Mouse (Mus musculus): ENCODE measurements around the gene Smyd2. TPM values are rescaled to one million over a fixed set of nuclear protein-coding genes. Genes with fewer than 3 reads are reported as not detected.

Smyd2 gene
- total and polyA plus RNA-seq, 2 experiments from 2014 or later = 218 to 239 TPM

GRCm38 (mm10) chr1:189863727-189864126 is 58.4 kb downstream of the Smyd2 start:
- H3K4me3 ChIP-seq (ENCODE audit: low read depth, low read length) = no peak overlapping the region
- no peak overlapping the region for H3K4me2 ChIP-seq (ENCODE audit: low read depth, low read length)
- ATAC-seq (ENCODE audit: insufficient read depth, low read depth) (no peak), DNase-seq (ENCODE audit: low spot score) (no peak)
- H3K4me1 ChIP-seq (ENCODE audit: control insufficient read depth, insufficient read depth) = peaks cover 21% of the 10 kb centered on the region
- no peaks in the 10 kb centered on the region for H3K9me3 ChIP-seq (replicated peaks; ENCODE audit: control insufficient read depth, low read length)
- no peak overlapping the region for H3K9ac ChIP-seq (replicated peaks; ENCODE audit: low read depth, low read length)
- 0 out of 2 replicates have a peak overlapping the region, but pooled peaks have one; percentile 32 for H3K27ac ChIP-seq (ENCODE audit: low read depth)
- H3K27me3 ChIP-seq (ENCODE audit: control insufficient read depth, insufficient read depth, low read length) = no peaks in the 10 kb centered on the region
- 95% methylated on average over 3 of the region's 3 CpGs for WGBS
- peaks cover 23% of the 10 kb centered on the region; the same call in 1 of the 2 replicates for H3K36me3 ChIP-seq (replicated peaks; ENCODE audit: control insufficient read depth, insufficient read depth, low read length)
- TF ChIP-seq EP300 (IDR thresholded peaks at IDR 0.05; ENCODE audit: low read depth) (no peak), CTCF (IDR thresholded peaks at IDR 0.05; ENCODE audit: low read depth) (no peak)

GRCm38 (mm10) chr1:189860942-189861315 is 61.2 kb downstream of the Smyd2 start:
- Histone ChIP-seq H3K9ac (replicated peaks; ENCODE audit: low read depth, low read length) (no peak overlapping the region), H3K27ac (ENCODE audit: low read depth) (peak overlapping the region; percentile 33; the same call in 1 of the 2 replicates), H3K4me2 (ENCODE audit: low read depth, low read length) (no peak overlapping the region), H3K4me1 (ENCODE audit: control insufficient read depth, insufficient read depth) (peaks cover 4% of the 10 kb centered on the region; the same call in 1 of the 2 replicates), H3K27me3 (ENCODE audit: control insufficient read depth, insufficient read depth, low read length) (no peaks in the 10 kb centered on the region), H3K4me3 (ENCODE audit: low read depth, low read length) (no peak overlapping the region), H3K36me3 (replicated peaks; ENCODE audit: control insufficient read depth, insufficient read depth, low read length) (peaks cover 47% of the 10 kb centered on the region), H3K9me3 (replicated peaks; ENCODE audit: control insufficient read depth, low read length) (no peaks in the 10 kb centered on the region)
- peak; percentile 67 for ATAC-seq (ENCODE audit: insufficient read depth, low read depth)
- DNase-seq (ENCODE audit: low spot score) = peak; percentile 22
- WGBS = 44% methylated on average over 12 of the region's 12 CpGs
- TF ChIP-seq CTCF (IDR thresholded peaks at IDR 0.05; ENCODE audit: low read depth) (no peak), EP300 (IDR thresholded peaks at IDR 0.05; ENCODE audit: low read depth) (no peak)

GRCm38 (mm10) chr1:189860112-189860941 is 61.8 kb downstream of the Smyd2 start:
- peaks cover 49% of the 10 kb centered on the region for H3K36me3 ChIP-seq (replicated peaks; ENCODE audit: control insufficient read depth, insufficient read depth, low read length)
- H3K27me3 ChIP-seq (ENCODE audit: control insufficient read depth, insufficient read depth, low read length) = no peaks in the 10 kb centered on the region
- ATAC-seq (ENCODE audit: insufficient read depth, low read depth) (peak; percentile 28), DNase-seq (ENCODE audit: low spot score) (no peak)
- H3K27ac ChIP-seq (ENCODE audit: low read depth) = peak overlapping the region; percentile 33
- WGBS = 74% methylated on average over 17 of the region's 17 CpGs
- H3K4me2 ChIP-seq (ENCODE audit: low read depth, low read length) = no peak overlapping the region
- no peak overlapping the region for H3K9ac ChIP-seq (replicated peaks; ENCODE audit: low read depth, low read length)
- TF ChIP-seq EP300 (IDR thresholded peaks at IDR 0.05; ENCODE audit: low read depth) = no peak
- peak; percentile 49 for TF ChIP-seq CTCF (IDR thresholded peaks at IDR 0.05; ENCODE audit: low read depth)
- H3K9me3 ChIP-seq (replicated peaks; ENCODE audit: control insufficient read depth, low read length) = no peaks in the 10 kb centered on the region
- peaks cover 4% of the 10 kb centered on the region; the same call in 1 of the 2 replicates for H3K4me1 ChIP-seq (ENCODE audit: control insufficient read depth, insufficient read depth)
- no peak overlapping the region for H3K4me3 ChIP-seq (ENCODE audit: low read depth, low read length)

GRCm38 (mm10) chr1:189858377-189858776 is 63.8 kb downstream of the Smyd2 start:
- TF ChIP-seq EP300 (IDR thresholded peaks at IDR 0.05; ENCODE audit: low read depth) (no peak), CTCF (IDR thresholded peaks at IDR 0.05; ENCODE audit: low read depth) (no peak)
- no peaks in the 10 kb centered on the region for H3K9me3 ChIP-seq (replicated peaks; ENCODE audit: control insufficient read depth, low read length)
- peak overlapping the region; percentile 43; the same call in 1 of the 2 replicates for H3K27ac ChIP-seq (ENCODE audit: low read depth)
- peaks cover 49% of the 10 kb centered on the region for H3K36me3 ChIP-seq (replicated peaks; ENCODE audit: control insufficient read depth, insufficient read depth, low read length)
- H3K27me3 ChIP-seq (ENCODE audit: control insufficient read depth, insufficient read depth, low read length) = no peaks in the 10 kb centered on the region
- H3K9ac ChIP-seq (replicated peaks; ENCODE audit: low read depth, low read length) = no peak overlapping the region
- H3K4me3 ChIP-seq (ENCODE audit: low read depth, low read length) = no peak overlapping the region
- no peak overlapping the region for H3K4me2 ChIP-seq (ENCODE audit: low read depth, low read length)
- H3K4me1 ChIP-seq (ENCODE audit: control insufficient read depth, insufficient read depth) = peaks cover 4% of the 10 kb centered on the region; the same call in 1 of the 2 replicates
- no peak for DNase-seq (ENCODE audit: low spot score)
- ATAC-seq (ENCODE audit: insufficient read depth, low read depth) = no peak
- WGBS = 84% methylated on average over 6 of the region's 6 CpGs

- H3K4me3 ChIP-seq (ENCODE audit: low read depth, low read length) = no peak overlapping the region
- no peak for DNase-seq (ENCODE audit: low spot score)
- ATAC-seq (ENCODE audit: insufficient read depth, low read depth) = no peak
- 0 out of 2 replicates have a peak, but pooled peaks cover under 1% of the 10 kb centered on the region for H3K4me1 ChIP-seq (ENCODE audit: control insufficient read depth, insufficient read depth)
- no peaks in the 10 kb centered on the region for H3K27me3 ChIP-seq (ENCODE audit: control insufficient read depth, insufficient read depth, low read length)
- no peak overlapping the region for H3K27ac ChIP-seq (ENCODE audit: low read depth)
- peaks cover 69% of the 10 kb centered on the region for H3K36me3 ChIP-seq (replicated peaks; ENCODE audit: control insufficient read depth, insufficient read depth, low read length)
- H3K9me3 ChIP-seq (replicated peaks; ENCODE audit: control insufficient read depth, low read length) = no peaks in the 10 kb centered on the region
- TF ChIP-seq EP300 (IDR thresholded peaks at IDR 0.05; ENCODE audit: low read depth) (no peak), CTCF (IDR thresholded peaks at IDR 0.05; ENCODE audit: low read depth) (no peak)
- 88% methylated on average over 5 of the region's 5 CpGs for WGBS
- H3K4me2 ChIP-seq (ENCODE audit: low read depth, low read length) = no peak overlapping the region
- no peak overlapping the region for H3K9ac ChIP-seq (replicated peaks; ENCODE audit: low read depth, low read length)
Measured at GRCm38 (mm10) chr1:189855739-189856138, 66.4 kb downstream of the Smyd2 start.
